Mouse (Mus musculus): ENCODE data around the gene Scamp2.

Scamp2 gene

DNA sequence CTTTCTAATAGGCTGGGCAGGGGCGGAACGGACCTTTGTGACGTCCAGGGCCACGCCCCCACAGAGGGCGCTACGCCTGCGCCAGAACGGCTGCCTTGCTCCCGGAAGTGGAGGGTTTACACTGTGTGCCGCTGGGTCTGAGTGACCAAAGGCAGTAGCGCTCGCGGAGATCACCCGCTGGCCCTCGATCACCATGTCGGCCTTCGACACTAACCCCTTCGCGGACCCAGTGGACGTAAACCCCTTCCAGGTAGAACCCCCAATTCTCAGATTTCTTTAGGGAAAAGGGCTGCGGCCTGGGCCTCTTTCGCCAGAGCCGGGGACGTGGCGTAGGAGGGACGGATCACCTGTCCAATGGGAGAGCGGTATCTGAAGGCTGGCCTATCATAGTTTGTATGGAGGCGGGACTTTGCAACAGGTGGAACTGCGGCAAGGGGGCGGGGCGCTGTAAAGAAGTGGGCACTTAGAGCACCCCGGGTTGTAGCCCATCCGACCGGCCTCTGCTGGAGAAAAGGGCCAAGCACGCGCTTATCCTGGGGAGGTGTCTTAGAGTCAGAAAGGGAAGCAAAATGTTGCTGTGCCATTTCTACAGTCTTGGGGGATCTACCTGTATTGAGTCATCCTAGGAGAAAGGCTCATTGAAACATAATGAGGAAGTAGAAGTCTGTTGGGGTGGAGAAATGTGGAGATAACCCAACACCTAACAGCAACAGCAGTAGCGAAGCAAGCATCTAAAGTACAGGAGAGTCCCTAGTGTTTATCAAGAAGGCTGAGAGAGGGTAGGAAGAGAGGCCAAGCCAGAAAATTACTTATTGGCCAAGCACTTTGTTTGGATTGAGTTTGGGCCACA is at the start of gene Scamp2:
Gene Scamp2, plus strand, starts transcription at position 83 of the 850 bp plus-strand sequence.
- peak; percentile 96 for DNase-seq (ENCODE audit: extremely low spot score, low spot score)

- peak; percentile 66 for DNase-seq (ENCODE audit: extremely low spot score, low spot score)
Measured at GRCm38 (mm10) chr9:57517113-57517512, 43.6 kb upstream of the Scamp2 start.

GRCm38 (mm10) chr9:57520375-57521055 is 40.2 kb upstream of the Scamp2 start:
- no peak for DNase-seq (ENCODE audit: extremely low spot score, low spot score)

DNA sequence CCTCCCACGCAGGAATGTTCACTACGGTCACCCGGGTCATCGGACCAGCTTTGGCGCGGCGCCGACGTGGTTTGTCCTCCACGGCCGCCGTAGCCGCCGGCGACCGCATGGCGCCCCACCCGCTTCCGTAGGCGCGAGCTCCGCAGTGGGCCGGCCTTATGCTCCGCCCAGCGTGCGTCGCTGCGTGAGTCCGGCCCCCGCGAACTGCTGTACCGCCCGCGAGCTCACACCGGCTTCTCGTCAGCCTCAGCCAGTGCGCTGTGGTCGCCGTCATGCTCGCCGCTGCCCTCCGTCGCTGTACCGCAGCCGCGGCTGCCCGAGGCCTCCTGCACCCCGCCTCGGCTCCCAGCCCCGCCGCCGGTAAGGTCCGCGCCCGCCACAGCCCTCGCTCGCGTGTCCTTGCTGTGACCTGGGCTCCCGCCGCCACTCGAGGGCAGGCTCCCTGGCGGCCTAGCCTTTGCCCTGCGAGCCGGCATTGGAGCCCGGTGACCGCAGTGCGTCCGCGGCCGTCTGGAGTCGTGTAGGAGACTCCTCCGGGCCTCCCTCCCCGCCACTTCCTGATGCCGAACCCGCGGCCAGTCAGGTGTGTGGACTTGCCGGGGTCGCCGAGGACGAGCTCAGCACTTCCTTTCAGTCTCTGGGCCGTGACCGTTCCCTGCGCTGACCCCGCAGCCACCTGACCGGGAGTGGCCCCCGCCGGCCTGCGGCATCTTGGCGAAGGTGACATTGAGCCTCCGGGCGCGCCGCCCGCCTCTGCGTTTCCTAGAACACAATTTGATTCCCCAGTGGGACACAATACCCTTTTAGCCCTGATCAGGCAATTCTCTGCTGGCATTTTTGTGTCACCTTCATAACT is 39.5 kb upstream of the Scamp2 start, which contains the start of gene Cox5a:
Gene Cox5a, plus strand, starts transcription at position 219 of the 856 bp plus-strand sequence.
- DNase-seq (ENCODE audit: extremely low spot score, low spot score), result peak; percentile 90

- DNase-seq (ENCODE audit: extremely low spot score, low spot score), result no peak
Measured at GRCm38 (mm10) chr9:57522114-57522860, 38.5 kb upstream of the Scamp2 start.

GRCm38 (mm10) chr9:57522861-57523246 is 37.9 kb upstream of the Scamp2 start:
- no peak for DNase-seq (ENCODE audit: extremely low spot score, low spot score)

DNA sequence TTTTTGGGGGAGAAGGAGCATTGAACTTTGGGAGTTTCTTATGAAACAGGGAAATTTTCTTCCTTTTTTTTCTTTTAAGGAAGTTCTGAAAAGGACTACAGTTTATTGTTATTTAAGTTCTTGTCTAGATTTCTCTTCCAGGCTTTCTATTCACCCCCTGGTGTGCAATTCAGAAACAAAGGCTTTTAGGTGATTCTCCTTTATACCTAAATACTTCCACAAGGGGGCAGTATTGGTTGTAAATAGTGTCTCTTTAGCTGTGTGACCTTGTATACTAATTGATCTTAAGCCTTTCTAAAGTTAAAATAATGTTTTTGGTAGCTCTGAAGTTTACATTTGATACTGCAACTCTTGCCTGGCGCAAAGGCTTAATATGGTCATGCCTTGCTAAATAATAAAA is 37.0 kb upstream of the Scamp2 start:
- DNase-seq (ENCODE audit: extremely low spot score, low spot score), result no peak

DNA sequence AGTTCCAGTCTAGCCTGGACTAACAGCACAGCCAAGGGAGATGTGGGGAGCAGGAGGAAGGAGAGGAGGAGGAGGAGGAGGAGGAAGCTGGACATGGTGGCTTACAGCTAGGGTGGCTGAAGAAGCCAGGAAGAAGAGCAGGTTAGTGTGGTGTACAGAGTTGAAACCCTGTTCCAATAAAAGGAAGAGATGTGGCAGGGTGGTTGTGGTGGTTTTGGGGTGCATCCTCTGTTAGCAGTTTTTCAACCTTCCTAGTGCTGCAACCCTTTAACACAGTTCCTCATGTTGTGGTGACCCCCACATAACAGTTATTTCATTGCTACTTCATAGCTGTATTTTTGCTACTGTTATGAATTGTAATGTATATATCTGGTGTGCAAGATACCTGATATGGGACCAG is 36.3 kb upstream of the Scamp2 start:
- no peak for DNase-seq (ENCODE audit: extremely low spot score, low spot score)

GRCm38 (mm10) chr9:57525516-57525915 is 35.2 kb upstream of the Scamp2 start:
- DNase-seq (ENCODE audit: extremely low spot score, low spot score), result no peak

DNA sequence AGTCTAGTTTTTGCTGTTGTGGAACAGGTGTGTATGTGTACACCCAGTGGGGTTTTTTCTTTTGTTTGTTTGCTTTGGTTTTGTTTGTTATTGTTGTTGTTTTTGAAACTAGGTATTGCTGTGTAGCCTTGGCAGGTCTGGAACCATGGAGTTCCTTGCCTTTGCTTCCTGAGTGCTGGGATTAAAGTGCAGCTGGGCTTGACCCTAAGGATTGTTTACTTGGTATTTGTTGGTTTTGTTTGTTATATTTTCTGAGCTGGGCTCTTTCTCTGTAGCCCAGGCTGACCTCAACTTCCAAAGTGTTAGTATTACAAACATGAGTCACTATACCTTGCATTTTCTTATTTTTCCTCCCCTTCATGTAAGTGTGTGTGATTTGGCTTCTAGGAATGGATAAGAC is 34.3 kb upstream of the Scamp2 start:
- no peak for DNase-seq (ENCODE audit: extremely low spot score, low spot score)

DNA sequence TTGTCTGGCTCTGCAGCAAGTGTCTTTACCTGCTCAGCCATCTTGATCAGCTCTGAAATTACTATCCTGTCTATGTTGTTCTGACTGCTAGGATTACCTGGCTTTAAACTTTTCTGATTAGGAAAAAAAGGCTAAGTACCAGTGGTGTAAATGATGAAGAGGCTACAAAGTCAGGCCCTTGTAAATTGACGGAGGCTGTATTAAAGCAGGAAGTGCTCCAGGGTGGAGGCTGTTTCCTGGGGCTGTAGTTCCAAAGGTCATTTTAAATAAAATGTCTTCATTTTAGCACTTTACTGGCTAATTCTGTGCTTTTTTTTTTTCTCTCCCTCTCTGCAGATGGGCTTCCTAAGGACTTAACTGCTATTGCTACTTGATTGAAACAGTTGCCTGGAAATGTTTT is 28.8 kb upstream of the Scamp2 start:
- no peak for DNase-seq (ENCODE audit: extremely low spot score, low spot score)

- no peak for DNase-seq (ENCODE audit: extremely low spot score, low spot score)
Measured at GRCm38 (mm10) chr9:57536362-57536761, 24.4 kb upstream of the Scamp2 start.

GRCm38 (mm10) chr9:57537044-57537727 is 23.6 kb upstream of the Scamp2 start, which contains the start of gene Fam219b:
TSS of gene Fam219b (plus strand) at chr9:57537528.
- DNase-seq (ENCODE audit: extremely low spot score, low spot score), result peak; percentile 88

DNA sequence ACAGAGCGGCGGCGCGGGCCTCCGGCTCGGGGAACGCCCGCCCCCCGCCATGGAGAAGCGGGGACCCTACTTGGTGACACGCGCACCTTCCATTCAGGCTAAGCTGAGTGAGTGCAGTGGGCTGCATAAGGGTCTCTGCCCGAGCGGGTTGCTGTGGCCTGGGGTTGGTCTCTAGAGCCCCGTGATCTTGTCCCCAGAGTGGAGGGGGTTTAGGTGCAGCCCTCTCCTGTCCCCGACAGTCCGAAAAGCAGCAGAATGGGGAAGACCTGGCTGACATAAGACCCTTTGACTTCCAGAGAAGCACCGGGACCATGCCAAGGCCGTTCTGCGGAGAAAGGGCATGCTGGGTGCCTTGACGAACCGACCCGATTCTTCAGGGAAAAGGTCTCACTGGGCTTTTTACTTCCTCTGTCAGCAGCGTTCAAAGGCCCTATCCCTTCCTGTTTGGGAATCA is 23.0 kb upstream of the Scamp2 start:
- no peak for DNase-seq (ENCODE audit: extremely low spot score, low spot score)

DNA sequence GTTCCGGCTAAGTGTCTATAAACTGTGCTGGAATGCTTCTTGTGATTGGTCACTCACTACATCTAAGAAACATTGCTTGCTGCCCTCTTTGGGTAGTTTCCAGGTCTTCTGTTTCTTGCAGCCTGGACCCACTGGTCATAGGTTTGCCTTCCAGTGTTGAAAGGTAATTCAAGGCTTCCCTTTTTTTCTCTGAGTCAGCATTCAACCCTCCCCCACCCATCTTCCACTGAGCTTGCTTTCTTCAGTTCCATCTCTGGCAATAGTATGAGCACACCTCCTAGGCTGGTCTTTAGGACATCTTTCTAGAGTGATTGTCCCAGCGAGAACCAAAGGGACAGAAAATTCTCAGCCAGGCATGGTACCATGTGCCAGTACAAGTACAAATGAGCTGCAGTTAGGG is 21.2 kb upstream of the Scamp2 start:
- DNase-seq (ENCODE audit: extremely low spot score, low spot score), result no peak

DNA sequence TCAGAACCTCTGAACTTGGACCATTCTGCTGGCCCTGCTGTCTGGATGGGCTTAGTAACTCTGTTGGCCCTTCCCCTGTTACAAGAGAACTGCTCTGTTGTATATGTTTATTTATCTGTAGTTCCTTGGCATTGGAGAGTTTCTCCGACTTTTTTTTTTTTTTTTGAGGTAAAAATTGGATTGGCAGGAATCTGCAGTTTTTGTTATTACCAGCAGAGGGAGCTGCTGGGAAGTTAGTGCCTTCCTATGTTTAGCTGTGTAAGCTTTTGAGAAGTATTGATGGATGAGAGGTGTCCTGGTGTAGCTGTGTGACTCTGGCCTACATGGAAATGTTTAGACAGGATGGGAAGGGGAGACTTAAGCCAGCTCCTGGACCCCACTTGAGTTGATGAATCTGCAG is 19.4 kb upstream of the Scamp2 start:
- no peak for DNase-seq (ENCODE audit: extremely low spot score, low spot score)

- no peak for DNase-seq (ENCODE audit: extremely low spot score, low spot score)
Measured at GRCm38 (mm10) chr9:57543951-57544350, 16.8 kb upstream of the Scamp2 start.

DNA sequence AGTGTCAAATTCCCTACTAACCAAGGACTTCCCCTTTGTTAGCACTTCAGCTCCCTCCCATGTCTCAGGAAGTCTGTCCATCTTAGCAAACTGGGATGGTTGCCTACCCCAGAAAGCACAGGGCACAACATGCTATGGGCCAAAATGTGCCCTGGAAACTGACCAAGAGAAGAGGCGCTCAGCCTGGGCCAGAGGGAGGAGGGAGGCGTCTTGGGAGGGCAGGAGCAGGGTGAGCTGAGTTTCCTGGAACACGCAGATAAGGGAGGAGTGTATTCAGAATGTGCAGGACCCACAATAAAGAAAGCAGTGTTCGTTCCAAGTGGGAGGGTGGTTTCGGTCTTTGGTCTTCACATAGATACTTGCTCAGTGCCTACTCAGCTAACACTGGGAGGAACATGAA is 13.5 kb upstream of the Scamp2 start:
- DNase-seq (ENCODE audit: extremely low spot score, low spot score), result no peak

GRCm38 (mm10) chr9:57547869-57548268 is 12.9 kb upstream of the Scamp2 start:
- DNase-seq (ENCODE audit: extremely low spot score, low spot score), result no peak

DNA sequence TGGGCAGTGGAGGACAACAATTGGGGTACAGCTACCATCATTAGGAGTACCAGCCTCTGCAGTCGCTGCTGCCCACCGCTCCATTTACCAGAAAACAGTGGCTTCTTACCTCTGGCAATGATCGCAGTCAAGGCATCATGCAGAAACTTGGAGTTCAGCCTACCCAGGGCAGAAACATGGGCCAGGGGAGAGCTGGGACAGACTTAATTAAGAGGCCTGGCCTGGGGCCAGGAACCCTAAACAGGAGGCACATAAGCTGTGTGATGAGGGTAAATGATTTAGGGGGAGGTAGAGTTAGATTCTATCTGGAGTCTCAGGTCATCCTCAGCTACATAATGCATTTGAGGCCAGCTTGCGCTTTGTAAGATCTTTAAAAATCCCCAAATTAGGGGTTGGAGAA is 11.6 kb upstream of the Scamp2 start:
- no peak for DNase-seq (ENCODE audit: extremely low spot score, low spot score)
